Mouse (Mus musculus) kidney, adult 2 months (tissue): Measurements from ENCODE around the gene Prickle3.

Source experiments
- CTCF ChIP-seq: fragments of 200-500 bp; conservative IDR thresholded peaks from 2 replicates; pipeline ENCODE4 v1.5.1; 2011; ENCODE audit warnings: low read depth, mild to moderate bottlenecking, control low read depth, low read length, moderate library complexity, mixed read lengths; ENCODE audit not compliant: insufficient read depth, insufficient read length
- POLR2A ChIP-seq: fragments of 200-500 bp; IDR thresholded peaks from one replicate; pipeline ENCODE4 v1.6.1; 2011; ENCODE audit warnings: low read depth, low read length, control low read depth

- no peak for TF ChIP-seq CTCF
- no peak for TF ChIP-seq POLR2A
Measured at GRCm38 (mm10) chrX:7674284-7675000, 17.4 kb downstream of the Prickle3 start.
